Mouse (Mus musculus) frontal cortex, postnatal 14 days (tissue): ENCODE data around the gene Hfe.
A peak's percentile ranks its signal among the peaks of the same experiment; 100 is the strongest.
"Not testable (repeated sequence)": the region's sequence is repeated elsewhere in the genome, so short reads cannot be mapped to it uniquely, and the experiment has no call there.

Experiments used
- DNase-seq, 2 experiments: peaks; one replicate each; pipeline ENCODE4 v3.0.0; 2022; ENCODE audit warnings: low spot score in 2 of 2

Hfe gene

DNA sequence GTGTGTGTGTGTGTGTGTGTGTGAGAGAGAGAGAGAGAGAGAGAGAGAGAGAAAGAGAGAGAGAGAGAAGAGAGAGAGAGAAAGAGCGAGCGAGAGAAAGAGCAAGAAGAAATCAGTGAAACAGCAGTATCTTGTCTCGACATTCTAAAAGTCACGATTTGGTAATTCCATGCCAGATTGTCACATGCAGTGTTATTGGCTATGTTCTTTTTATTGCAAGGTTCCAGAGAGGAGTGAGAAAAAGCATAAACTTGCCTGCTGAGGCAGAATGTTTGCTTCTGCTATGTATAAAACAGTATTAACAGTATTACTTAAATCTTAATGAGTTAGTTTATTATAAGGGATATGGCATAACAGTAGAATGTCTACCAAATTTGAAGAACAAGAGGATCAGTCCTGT, 24.7 kb downstream of the Hfe start:
- no peak for DNase-seq

DNA sequence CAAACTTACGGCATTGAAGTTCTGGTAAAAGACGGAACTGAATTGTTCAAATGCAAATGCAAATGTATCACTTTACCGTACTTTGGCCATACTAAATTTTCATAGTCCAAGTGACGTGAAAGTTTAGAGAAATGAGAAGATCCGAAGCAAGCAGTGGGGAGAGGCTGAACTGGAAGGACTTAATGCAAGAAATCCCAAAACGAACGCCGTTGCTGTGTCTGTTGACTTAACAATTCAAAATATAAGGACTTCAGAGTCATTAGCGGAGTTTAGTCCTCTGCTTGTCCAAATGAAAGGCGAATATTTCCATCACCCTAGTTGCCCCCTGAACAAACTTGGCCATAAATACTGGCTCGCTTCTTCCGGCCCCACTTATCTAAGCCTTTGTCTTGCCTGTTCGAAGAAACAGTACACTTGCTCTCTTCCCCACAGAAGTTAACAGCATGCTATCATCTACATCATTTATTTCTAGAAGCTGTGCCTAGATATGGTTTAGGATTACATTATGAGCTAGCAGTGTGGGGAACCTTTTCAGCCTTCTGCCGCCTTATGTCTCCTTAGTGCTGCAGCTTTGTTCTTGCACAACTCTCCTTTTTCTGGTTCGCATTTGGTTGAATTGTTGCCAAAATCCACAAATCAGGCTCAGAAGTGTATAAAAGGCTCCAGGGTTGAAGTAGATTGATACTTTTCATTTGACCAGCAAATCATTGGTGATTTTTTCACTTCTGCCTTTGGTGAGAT, 25.4 kb downstream of the Hfe start:
- DNase-seq = no peak

DNA sequence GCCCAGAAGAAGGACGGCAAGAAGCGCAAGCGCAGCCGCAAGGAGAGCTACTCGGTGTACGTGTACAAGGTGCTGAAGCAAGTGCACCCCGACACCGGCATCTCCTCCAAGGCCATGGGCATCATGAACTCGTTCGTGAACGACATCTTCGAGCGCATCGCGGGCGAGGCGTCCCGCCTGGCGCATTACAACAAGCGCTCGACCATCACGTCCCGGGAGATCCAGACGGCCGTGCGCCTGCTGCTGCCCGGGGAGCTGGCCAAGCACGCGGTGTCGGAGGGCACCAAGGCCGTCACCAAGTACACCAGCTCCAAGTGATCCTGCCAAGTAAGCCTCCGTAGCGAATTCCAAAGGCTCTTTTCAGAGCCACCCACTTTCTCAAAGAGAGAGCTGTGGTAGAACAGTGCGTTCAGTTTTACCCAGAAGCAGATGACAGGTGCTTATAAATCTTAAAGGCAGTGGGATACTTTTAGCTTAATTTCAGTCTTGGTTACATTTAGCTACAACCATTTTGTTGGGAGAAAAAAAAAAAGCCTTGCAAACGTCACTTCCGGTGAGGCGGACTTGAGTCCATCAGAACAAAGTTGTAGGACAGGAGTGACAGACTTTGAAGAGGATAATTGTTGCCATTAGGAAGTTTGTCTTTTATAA, 26.2 kb downstream of the Hfe start:
- DNase-seq = peak in 1 of 2 experiments; percentile 16

DNA sequence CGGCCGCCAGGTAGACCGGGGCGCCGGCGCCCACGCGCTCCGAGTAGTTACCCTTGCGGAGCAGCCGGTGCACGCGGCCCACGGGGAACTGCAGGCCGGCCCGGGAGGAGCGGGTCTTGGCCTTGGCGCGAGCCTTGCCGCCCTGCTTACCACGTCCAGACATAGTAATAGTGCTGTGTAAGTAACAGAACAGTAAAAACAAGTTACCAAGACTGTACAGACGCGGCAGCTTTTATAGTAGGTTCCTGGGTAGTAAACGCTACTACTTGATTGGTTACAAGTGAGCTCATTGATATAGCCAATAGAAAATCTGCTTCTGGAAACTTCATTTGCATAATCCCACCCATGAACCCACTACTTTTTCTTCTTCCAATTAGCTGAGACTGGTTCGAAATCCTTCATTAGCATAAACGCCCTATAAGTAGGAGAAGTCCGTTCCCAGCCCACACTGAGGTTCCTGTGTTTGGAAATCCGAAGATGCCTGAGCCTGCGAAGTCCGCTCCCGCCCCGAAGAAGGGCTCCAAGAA, 26.8 kb downstream of the Hfe start, which contains the start of the genes Hist1h2ac and Hist1h2bc:
TSS of gene Hist1h2ac (minus strand) at position 194 of the 527 bp plus-strand sequence.
TSS of gene Hist1h2bc (plus strand) at position 445 of the 527 bp plus-strand sequence.
- peak; percentile 71 to 81 for DNase-seq

DNA sequence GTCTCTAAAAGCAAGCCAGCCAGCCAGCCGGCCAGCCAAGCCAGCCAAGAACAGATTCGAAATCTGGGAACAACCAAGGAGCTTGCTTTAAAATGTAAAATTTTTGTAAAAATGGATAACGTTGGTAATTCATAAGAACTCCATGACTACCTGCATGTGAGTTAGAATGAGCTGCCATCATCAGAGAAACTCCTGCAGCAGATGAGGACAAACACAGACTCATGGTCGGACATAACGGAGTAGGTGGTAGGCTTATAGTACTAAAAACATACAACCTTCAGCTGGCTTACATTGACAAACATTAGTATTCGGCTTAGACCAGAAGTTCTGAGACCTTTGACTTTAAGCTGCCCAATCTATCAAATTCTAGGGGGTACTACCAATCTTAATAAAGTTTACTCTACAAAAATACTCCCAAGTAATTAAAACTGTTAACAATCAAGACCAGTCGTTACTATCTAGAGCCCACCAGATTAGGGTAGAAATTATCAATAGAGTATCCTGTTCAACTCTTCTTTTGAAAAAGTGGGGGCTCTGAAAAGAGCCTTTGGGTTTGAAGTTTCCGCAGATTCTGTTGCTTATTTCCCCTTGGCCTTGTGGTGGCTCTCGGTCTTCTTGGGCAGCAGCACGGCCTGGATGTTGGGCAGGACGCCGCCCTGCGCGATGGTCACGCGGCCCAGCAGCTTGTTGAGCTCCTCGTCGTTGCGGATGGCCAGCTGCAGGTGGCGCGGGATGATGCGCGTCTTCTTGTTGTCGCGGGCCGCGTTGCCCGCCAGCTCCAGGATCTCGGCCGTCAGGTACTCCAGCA, 27.5 kb downstream of the Hfe start:
- DNase-seq = not testable (repeated sequence)

DNA sequence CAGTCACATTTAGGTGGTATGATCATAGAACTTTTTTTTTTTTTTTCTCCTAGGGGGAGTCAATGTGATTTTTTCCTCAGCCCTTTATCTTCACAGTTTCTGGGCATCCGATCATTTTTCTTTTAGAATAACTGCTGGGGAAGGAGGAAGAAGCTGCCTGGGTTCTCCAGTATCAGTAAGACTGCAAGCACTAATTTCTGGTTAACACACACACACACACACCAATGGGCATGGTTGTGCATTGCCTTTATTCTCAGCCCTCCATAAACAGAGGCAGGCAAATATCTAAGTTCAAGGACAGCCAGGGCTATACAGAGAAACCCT, 28.1 kb downstream of the Hfe start:
- no peak for DNase-seq

DNA sequence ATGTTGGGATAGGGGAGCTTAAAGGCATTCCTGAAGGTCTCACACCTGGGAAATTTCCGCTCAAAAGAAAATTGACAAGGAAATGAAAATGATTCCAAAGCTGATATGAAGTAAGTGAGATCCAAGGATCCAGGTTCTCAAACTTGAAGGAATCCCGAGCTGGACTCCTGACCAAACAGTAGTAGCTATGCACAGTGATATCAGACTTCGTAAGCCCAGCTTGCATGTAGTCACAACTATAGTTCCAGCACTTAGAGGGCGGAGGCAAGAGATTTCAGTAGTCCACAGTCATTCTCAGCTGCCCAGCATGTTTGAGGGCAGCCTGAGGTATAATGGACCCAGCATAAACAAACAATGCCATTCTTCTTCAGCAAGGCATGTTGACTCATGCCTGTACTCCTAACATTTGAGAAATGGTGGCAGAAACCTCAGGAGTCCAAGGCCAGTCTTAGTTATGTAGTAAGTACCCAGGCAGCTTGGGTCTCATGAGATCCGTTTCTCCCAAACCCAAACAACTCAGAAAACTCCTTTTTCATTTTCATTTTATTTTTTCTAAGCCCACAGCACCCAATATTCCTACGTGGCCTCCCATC, 28.6 kb downstream of the Hfe start:
- no peak for DNase-seq

DNA sequence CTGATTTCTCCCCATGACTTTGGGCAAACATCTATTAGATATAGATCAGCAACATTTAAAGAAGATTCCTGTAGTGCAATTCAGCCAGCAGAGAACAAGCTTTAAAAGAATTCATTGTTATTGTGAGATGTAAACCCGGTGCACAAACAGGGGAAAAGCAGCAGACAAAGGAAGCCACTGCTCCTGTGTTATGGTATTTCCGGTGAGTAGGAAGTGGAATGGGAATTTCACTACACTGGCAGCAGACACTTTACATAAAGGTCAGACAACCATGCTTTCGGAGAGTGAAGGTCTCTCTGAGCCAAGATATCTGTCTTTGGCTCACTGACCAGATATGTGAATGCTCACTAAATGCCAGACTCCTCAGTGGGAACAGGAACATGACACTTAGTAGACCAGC, 48.1 kb downstream of the Hfe start:
- DNase-seq = no peak

DNA sequence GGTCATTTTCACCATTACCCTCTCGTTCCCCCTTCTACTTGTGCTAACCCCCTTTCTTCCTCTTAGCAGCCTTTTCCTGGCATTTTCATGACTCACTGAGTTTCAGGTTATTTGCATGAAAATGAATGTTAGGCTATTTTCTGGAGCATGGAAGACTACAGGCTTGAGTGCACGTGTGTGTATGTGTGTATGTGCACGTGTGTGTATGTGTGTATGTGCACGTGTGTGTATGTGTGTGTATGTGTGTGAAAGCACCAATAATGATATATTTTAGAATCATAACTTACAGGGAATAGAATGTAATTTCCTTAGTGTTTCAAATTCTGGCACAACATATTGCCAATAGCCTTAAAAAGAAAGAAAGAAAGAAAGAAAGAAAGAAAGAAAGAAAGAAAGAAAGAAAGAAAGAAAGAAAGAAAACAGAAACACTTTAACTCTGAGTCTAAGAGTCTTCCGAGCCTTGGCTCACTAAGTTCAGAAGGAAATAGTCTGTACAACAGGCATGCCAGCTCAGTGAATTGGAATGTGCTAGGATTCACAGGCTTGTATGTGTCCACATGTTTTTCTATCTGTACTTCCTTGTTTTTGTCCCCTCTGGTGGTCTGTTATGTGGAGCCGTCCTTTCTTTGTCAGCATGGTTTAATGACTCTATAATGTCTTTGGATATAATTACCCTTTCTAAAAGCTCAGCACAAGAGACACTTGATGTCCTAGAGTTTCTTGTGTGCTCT, 50.9 kb downstream of the Hfe start:
- no peak for DNase-seq
